Mouse (Mus musculus) liver, embryonic 16.5 days (tissue): ENCODE data around the gene Gpc3. TPM values are rescaled to one million over a fixed set of nuclear protein-coding genes. Genes with fewer than 3 reads are reported as not detected.
"Not testable (repeated sequence)": the region's sequence is repeated elsewhere in the genome, so short reads cannot be mapped to it uniquely, and the experiment has no call there.

ENCODE experiments used
- ATAC-seq: fragments of 200-750 bp; cut with Nextera tagmentation; 2 replicates; pipeline ENCODE4 v1.8.0; 2017; ENCODE audit warnings: low read depth, mild to moderate bottlenecking, moderate number of reproducible peaks, moderate library complexity
- H3K27ac ChIP-seq: fragments of 300-500 bp; sonication (generic); 2 replicates; pipeline ENCODE4 v1.5.1; 2014; ENCODE audit warnings: mild to moderate bottlenecking, low read length
- H3K27me3 ChIP-seq: fragments of 300-500 bp; sonication (generic); 2 replicates; pipeline ENCODE4 v1.6.1; 2014; ENCODE audit warnings: low read depth, low read length, mixed read lengths; ENCODE audit not compliant: control insufficient read depth, insufficient read depth
- H3K36me3 ChIP-seq: fragments of 300-500 bp; sonication (generic); 2 replicates; pipeline ENCODE4 v1.6.1; 2014; ENCODE audit warnings: mild to moderate bottlenecking; ENCODE audit not compliant: control insufficient read depth, insufficient read depth
- H3K4me1 ChIP-seq: fragments of 300-500 bp; sonication (generic); 2 replicates; pipeline ENCODE4 v1.6.1; 2014; ENCODE audit warnings: low read depth, low read length, mixed read lengths; ENCODE audit not compliant: control insufficient read depth
- H3K4me2 ChIP-seq: fragments of 300-500 bp; sonication (generic); 2 replicates; pipeline ENCODE4 v1.6.1; 2014; ENCODE audit warnings: low read depth, low read length, mixed read lengths
- H3K4me3 ChIP-seq: fragments of 300-500 bp; sonication (generic); 2 replicates; pipeline ENCODE4 v1.5.1; 2014; ENCODE audit warnings: low read depth, mild to moderate bottlenecking, low read length
- H3K9ac ChIP-seq: fragments of 300-500 bp; sonication (generic); 2 replicates; pipeline ENCODE4 v1.6.1; 2014; ENCODE audit warnings: low read depth, low read length
- H3K9me3 ChIP-seq: fragments of 300-500 bp; sonication (generic); replicated peaks from 2 replicates; pipeline ENCODE4 v1.6.1; 2016; ENCODE audit warnings: low read length; ENCODE audit not compliant: control insufficient read depth
- WGBS: fragments of 180-500 bp; shearing (Covaris S2); extraction: QIAGEN DNeasy Blood & Tissue Kit; methylation state at CpG from one replicate; pipeline ENCODE4 v1.1.7; 2014; ENCODE audit not compliant: insufficient replicate concordance; 5-methylcytosine and 5-hydroxymethylcytosine counted together
- microRNA counts: library from miRNA; unstranded; fragments of <30 nt; microRNA quantifications from one replicate; lab custom pipeline; 2016
- microRNA-seq: library from miRNA; unstranded; fragments of <30 nt; microRNA quantifications from one replicate; pipeline ENCODE4, GENCODE M21; 2016
- polyA plus RNA-seq: library from polyadenylated mRNA; unstranded; fragments of >200 nt; fragmentation: Nextera tagmentation; extraction: Ambion mirVana; gene quantifications from 2 replicates; pipeline ENCODE4 v1.2.1, GENCODE M21; 2015

The Gpc3 gene
- polyA plus RNA-seq, 1 experiment from 2014 or later: 343 TPM

DNA sequence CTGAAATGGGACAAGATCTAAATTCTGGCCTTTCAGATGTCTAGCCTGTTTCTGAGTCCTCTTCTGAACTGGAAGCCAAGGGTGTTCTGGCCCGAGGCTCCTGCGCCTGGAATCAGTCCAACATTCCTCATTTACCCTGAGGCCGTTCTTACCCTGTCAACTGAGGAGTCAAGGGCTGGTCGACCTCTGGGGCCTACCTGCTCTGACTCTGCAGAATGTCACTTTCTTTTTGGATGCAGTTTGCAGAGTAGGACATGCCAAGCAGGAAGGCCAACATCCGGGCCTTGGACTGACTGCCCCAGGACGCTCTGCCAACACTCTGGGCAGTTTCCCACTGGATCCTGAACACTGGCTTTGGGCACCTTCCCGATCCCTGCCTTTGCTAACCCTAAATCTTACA, 352.2 kb downstream of the Gpc3 start:
- WGBS: 63% methylated on average over 7 of the region's 7 CpGs
- Histone ChIP-seq H3K27ac (no peak overlapping the region), H3K36me3 (no peaks in the 10 kb centered on the region), H3K9ac (no peak overlapping the region), H3K4me3 (no peak overlapping the region), H3K27me3 (no peaks in the 10 kb centered on the region), H3K9me3 (no peaks in the 10 kb centered on the region), H3K4me2 (no peak overlapping the region), H3K4me1 (no peaks in the 10 kb centered on the region)
- ATAC-seq: no peak

DNA sequence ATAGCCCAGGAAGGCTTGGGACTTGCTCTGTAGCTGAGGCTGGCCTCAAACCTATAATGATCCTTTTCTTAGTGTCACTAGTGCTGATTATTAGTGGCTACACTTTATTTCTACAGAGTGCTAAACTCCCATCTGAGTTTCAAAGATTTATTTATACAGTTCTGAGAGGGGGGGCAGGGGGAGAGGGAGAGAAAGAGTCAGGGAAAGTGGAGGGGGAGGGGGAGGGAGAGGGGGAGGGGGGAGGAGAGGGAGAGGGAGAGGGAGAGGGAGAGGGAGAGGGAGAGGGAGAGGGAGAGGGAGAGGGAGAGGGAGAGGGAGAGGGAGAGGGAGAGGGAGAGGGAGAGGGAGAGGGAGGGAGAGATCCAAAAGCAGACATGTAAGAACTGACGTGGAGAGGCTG, 354.0 kb downstream of the Gpc3 start:
- ATAC-seq, H3K9ac ChIP-seq, H3K27me3 ChIP-seq, H3K4me1 ChIP-seq, H3K27ac ChIP-seq, H3K4me2 ChIP-seq, H3K4me3 ChIP-seq, H3K9me3 ChIP-seq, H3K36me3 ChIP-seq: not testable (repeated sequence)
- 38% methylated on average over 1 of the region's 1 CpGs for WGBS

GRCm38 (mm10) chrX:52254526-52254925, 359.2 kb downstream of the Gpc3 start:
- WGBS: 47% methylated on average over 1 of the region's 1 CpGs
- Histone ChIP-seq H3K9me3 (no peaks in the 10 kb centered on the region), H3K27me3 (no peaks in the 10 kb centered on the region), H3K4me1 (no peaks in the 10 kb centered on the region), H3K9ac (no peak overlapping the region), H3K4me3 (no peak overlapping the region), H3K4me2 (no peak overlapping the region), H3K36me3 (no peaks in the 10 kb centered on the region), H3K27ac (no peak overlapping the region)
- ATAC-seq: no peak

DNA sequence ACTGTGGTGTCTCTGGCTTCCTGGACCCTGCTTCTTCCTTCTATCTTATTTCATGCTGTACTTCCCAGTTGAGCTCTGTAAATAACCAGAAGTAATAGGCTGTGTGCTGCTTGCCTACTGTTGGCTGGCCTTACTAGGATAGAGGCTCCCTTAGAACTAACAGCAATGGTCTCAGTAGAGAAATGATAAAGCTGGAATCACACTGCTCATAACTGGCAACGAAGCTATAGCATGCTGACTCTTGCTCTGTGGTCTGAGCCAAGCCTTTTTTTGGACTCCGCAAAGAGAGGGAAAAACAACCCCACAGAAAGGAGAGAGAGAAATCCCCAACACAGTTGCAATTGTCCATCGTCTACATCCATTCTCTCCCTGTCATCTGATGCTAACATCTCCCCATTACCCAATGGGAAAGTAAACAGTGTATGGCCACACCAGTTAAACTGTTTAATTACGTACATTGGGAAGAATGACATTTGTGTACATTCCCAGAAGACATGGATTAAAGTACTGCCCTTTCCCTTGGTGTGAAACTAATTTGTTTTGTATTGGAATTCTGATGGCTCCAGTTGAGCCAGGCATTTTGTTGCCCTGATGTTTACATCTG, 368.0 kb downstream of the Gpc3 start:
- no peak overlapping the region for H3K4me3 ChIP-seq
- H3K27ac ChIP-seq: no peak overlapping the region

DNA sequence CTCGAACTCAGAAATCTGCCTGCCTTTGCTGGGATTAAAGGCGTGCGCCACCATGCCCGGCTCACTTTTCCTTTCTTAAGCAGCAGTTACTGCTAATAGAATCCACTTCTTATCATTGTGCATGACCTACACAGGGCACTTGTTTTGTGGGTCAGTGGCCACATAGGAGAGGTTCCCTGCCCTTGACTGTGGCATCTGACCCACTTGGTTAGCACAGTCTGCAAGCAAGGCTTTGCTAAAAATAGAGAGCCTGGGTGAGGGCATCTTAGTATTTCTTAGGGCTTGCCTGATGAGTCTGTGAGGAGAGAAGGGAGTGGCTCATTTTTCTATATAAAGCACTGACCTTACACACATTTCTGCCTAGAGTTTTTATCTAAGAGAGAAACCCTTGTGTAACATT, 376.3 kb downstream of the Gpc3 start:
- ATAC-seq: no peak
- Histone ChIP-seq H3K4me3 (no peak overlapping the region), H3K4me2 (no peak overlapping the region), H3K27me3 (no peaks in the 10 kb centered on the region; the same call in 1 of the 2 replicates), H3K9me3 (no peaks in the 10 kb centered on the region), H3K36me3 (no peaks in the 10 kb centered on the region), H3K4me1 (no peaks in the 10 kb centered on the region), H3K9ac (no peak overlapping the region), H3K27ac (no peak overlapping the region)
- 67% methylated on average over 4 of the region's 4 CpGs for WGBS

More for the DNA sequence above, 368.0 kb downstream of the Gpc3 start:
- no peaks in the 10 kb centered on the region for H3K27me3 ChIP-seq
- ATAC-seq: no peak
- 53% methylated on average over 4 of the region's 4 CpGs for WGBS
- H3K9me3 ChIP-seq: no peaks in the 10 kb centered on the region
- no peaks in the 10 kb centered on the region for H3K4me1 ChIP-seq
- no peak overlapping the region for H3K9ac ChIP-seq
- H3K36me3 ChIP-seq: no peaks in the 10 kb centered on the region
- H3K4me2 ChIP-seq: no peak overlapping the region

GRCm38 (mm10) chrX:52231984-52232383, 381.8 kb downstream of the Gpc3 start:
- no peak overlapping the region for H3K4me2 ChIP-seq
- WGBS: 54% methylated on average over 7 of the region's 7 CpGs
- ATAC-seq: no peak

GRCm38 (mm10) chrX:52230711-52231110, 383.0 kb downstream of the Gpc3 start:
- 59% methylated on average over 4 of the region's 4 CpGs for WGBS
- no peak for ATAC-seq

More at GRCm38 (mm10) chrX:52231984-52232383, 381.8 kb downstream of the Gpc3 start:
- Histone ChIP-seq H3K4me3 (no peak overlapping the region), H3K36me3 (no peaks in the 10 kb centered on the region), H3K9ac (no peak overlapping the region), H3K4me1 (no peaks in the 10 kb centered on the region), H3K9me3 (no peaks in the 10 kb centered on the region), H3K27me3 (no peaks in the 10 kb centered on the region; the same call in 1 of the 2 replicates), H3K27ac (no peak overlapping the region)

More at GRCm38 (mm10) chrX:52230711-52231110, 383.0 kb downstream of the Gpc3 start:
- Histone ChIP-seq H3K27ac (no peak overlapping the region), H3K36me3 (no peaks in the 10 kb centered on the region), H3K27me3 (no peaks in the 10 kb centered on the region; the same call in 1 of the 2 replicates), H3K9ac (no peak overlapping the region), H3K4me3 (no peak overlapping the region), H3K9me3 (no peaks in the 10 kb centered on the region), H3K4me2 (no peak overlapping the region), H3K4me1 (no peaks in the 10 kb centered on the region)

MicroRNAs within 50 kb of the gene (microRNA counts, 519-probe panel; counts per million panel counts)
- 2,416 counts per million, percentile 60 among the panel's probes with 10 or more counts for microRNA mmu-miR-717 (lab: Ali Mortazavi, UCI)

Small RNA genes within 50 kb of the gene (microRNA-seq; reads per million reads assigned to microRNA genes)
- not detected for gene Mir6384
- gene Mir717: not detected

Other genes starting within 250 kb of the Gpc3 start
- gene Ccdc160, start 177.2 kb upstream of the Gpc3 start, polyA plus RNA-seq: 0.08 and 0.15 TPM in 2 replicates